Mouse (Mus musculus) olfactory bulb, adult 2 months (tissue): Measurements from ENCODE around the gene Pltp.

Source experiments
- CTCF ChIP-seq: fragments of 200-500 bp; IDR thresholded peaks from 2 replicates; pipeline ENCODE4 v1.5.1; 2012; ENCODE audit warnings: low read depth, mild to moderate bottlenecking, low read length, moderate library complexity; ENCODE audit not compliant: insufficient read depth
- POLR2A ChIP-seq: fragments of 200-500 bp; IDR thresholded peaks from 2 replicates; pipeline ENCODE4 v1.6.1; 2012; ENCODE audit warnings: mild to moderate bottlenecking, low read depth, low read length, moderate library complexity; ENCODE audit not compliant: insufficient read depth

DNA sequence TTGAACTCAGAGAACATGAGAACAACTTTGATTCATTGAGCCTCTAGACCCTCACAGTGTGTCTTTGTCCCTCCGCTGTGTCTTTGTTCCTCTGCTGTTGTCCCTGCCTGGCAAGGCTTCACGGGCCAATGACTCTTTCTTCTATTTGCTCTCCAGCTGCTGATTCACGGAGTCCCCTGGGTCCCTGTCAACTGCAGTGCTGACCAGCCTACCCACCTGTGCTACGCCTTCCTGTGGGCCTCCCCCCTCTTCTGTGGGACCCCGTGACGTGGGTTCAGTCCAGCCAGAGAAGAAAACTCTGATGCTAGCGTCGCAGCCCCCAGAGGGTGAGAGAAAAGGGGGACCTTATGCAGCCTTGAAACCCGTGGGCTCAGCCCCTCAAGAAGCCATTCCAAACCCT, 25.1 kb upstream of the Pltp start:
- TF ChIP-seq CTCF (no peak), POLR2A (no peak)
